Mouse (Mus musculus): ENCODE results near the gene Mthfsd. TPM values are rescaled to one million over a fixed set of nuclear protein-coding genes. Genes with fewer than 3 reads are reported as not detected.

Mthfsd gene
- total RNA-seq, 2 experiments from 2014 or later = 31.8 to 36.9 TPM

DNA sequence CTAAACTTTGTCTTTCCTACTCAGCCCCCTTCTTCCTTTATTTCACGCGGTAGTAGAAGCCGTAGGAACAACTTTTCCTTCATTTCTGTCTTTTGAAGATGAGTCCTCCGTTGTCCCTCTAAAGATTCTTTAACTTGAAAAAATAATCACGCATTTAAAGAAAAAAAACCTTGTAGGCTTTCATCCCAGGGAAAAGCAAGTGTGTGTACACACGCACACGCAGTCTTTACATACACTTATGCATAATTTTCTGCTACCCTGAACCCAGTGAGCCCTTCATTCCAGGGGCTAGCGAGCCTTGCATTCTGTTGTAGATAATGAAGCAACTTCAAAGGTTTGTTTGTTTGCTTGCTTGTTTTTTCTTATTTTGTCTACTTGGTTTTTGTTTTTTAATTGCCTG lies 19.9 kb downstream of the Mthfsd start:
- DNase-seq = no peak

DNA sequence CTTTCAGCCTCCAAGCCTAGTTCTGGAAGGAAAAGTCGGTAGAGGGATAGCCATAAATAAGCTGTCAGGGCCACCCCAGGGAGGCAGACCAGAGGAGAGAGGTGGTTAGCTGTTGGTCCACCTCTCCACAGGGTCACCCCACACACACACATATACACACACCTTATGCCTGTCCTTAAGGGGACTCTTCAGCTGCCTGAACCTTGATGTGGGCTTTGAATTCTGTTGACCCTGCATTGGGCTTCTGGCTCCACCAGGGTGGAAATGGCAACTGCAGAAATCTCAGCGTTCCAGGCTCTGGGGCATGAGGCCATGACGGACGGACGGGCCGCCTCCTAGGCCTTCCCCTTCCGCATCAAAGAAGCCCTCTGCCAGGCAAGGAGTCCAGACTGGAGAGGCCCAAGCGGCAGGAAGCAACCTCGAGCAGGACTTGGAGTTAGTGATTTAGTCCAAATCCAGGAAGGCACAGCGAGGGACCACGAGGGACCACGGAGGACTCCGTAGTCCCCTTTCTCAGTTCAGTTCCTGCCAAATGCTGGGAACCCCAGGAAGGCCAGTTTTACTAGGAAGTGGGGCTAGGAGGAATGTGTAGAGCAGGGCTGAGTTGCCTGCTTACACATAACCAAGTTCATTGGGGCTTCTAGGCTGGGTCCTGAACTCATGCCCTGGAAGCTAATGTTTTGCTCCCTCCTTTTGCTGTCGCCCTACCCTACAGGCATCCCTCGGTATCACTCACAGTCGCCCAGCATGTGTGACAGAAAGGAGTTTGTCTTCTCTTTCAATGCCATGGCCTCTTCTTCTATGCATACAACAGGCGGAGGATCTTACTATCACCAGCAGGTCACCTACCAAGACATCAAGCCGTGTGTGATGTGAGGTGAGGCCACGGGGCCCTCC lies 21.9 kb downstream of the Mthfsd start:
- no peak for DNase-seq

DNA sequence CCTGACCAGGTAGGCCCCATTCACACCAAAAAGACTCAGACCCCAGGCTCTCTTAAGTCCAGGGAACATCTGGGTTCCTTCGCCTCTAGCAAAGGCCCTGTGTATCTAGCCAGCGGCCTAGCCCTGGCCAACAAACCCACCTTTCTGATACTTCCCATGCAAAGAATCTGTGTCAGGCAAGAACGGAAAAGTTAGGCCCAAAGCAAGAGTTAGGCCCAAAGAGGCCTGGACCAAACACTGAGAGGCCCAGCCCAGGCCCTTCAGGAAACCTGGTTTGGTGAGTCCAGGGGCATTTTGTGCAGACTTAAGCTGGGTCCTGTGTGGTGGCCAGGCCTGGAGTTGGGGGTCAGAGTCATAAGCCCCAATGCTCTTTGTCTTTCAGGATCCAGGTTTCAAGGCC lies 22.6 kb downstream of the Mthfsd start:
- no peak for DNase-seq

DNA sequence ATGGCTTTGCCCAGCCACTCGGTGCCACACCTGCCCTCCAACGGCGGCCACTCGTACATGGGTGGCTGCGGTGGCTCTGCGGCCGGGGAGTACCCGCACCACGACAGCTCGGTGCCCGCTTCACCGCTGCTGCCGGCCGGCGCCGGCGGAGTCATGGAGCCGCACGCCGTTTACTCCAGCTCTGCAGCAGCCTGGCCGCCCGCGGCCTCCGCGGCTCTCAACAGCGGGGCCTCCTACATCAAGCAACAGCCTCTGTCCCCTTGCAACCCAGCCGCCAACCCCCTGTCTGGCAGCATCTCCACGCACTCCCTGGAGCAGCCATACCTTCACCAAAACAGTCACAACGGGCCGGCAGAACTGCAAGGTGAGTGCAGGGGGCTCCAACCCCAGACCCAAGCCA lies 23.2 kb downstream of the Mthfsd start:
- no peak for DNase-seq

DNA sequence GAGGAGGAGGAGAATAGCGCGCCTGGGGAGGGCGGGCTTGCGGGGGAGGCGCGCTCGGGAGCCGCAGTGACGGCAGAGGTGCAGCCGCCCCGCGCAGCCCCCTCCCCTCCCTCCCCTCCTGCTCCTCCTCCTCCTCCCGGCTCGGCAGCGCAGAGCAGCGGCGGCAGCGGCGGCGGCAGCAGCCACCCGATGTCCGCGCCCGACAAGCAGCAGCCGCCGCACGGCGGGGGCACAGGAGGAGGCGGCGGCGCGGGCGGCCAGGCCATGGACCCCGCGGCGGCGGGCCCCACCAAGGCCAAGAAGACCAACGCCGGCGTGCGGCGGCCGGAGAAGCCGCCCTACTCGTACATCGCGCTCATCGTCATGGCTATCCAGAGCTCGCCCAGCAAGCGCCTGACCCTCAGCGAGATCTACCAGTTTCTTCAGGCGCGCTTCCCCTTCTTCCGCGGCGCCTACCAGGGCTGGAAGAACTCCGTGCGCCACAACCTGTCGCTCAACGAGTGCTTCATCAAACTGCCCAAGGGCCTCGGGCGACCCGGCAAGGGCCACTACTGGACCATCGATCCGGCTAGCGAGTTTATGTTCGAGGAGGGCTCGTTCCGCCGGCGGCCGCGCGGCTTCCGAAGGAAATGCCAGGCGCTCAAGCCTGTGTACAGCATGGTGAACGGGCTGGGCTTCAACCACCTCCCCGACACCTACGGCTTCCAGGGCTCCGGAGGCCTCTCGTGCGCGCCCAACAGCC lies 23.8 kb downstream of the Mthfsd start, which contains the start of gene Foxf1:
Foxf1 (plus strand) TSS at position 177 of the 742 bp plus-strand sequence.
- no peak for DNase-seq

DNA sequence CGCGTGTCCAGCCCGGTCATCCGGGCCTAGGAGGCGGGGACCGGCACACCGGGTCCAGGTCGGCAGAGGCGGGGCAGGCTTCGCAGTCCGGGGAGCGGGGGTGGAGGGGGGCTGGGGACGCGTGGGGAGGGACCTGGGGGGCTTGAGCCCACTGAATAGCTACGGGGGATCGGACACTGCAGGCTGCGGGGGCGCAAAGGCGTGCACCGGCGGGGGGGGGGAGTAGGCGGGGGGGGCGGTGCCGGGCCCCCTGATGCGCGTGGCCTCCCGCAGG lies 24.3 kb downstream of the Mthfsd start:
- DNase-seq = no peak

DNA sequence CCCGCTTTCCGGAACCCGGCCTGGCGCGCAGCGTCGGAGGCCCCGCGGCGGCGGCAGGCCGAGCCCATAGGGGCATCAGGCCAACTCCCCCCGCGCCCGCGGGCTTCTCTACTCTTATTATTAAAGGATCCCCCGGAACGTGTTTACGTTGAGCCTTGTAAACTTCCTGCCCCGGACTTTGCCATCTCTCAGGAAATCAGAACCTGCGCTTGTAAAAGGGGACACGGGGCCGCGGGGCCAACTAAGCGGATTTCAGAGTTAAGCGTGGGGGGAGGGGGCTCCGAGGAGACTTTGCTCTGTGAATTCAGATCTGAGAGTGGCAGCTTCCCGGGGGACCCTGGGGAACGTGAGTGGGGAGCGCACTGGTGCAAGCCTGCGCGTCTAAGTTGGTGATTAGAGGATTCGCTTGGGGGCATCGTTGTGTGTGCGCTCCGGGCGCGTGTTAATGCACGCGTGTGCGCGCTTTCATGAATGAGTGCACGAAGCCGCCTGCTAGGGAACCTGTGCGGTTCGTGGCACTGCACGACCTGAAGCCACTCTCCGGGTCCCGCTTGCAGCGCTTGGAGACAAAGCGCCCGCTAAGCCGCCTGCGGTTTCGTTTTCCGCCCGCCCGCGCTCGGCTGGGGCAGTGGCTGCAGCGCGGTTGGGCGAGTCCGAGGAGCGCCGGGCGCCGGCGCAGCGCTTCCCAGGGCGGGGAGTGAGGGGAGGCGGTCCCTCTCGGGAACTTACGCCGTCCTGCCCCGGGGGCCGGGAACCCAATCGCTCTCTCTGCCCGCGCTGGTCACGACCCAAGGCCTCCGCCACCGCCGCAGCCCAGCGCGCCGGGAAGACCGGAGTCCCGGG lies 24.9 kb downstream of the Mthfsd start:
- DNase-seq = no peak

DNA sequence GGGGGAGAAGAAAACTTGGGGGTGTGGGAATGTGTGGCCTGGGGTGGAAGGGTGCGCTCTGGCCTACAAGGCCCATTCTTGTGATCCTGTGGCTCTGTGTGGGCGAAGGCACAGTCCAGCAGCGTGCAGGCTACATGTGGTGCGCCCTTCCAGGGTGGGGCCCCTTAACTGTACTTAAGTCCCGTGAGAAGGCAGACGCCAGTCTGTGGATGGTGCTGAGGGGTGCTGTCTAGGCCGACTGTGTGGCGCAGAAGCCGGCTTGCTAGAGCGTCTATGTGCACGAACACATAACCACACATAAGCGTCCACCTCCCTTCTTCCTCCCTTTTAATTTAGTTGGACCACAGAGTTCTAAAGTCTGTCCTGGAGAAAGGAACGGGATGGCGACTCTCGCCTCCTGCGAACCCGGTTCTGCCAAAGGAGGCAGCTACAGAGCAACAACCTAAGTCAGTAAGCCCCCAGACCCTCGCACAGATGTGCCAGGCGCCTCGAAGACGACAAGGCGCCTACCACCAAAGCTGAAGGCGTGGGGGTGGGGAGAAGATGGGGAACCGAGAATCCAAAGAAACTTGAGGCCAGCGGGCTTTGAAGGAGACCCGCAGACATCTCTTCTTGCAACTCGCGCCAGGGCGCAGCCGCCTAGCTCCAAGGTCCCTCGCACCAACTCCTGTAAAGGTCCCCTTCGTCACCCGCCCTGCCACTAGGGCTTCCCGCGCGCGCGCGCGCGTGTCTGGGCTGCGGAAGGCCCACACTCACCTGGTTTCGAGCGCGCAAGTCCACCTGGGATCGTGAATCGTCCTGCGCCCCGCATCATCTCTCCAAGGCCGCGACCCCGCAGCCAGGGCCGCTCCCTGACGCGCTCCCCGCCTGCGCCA lies 25.7 kb downstream of the Mthfsd start:
- no peak for DNase-seq

DNA sequence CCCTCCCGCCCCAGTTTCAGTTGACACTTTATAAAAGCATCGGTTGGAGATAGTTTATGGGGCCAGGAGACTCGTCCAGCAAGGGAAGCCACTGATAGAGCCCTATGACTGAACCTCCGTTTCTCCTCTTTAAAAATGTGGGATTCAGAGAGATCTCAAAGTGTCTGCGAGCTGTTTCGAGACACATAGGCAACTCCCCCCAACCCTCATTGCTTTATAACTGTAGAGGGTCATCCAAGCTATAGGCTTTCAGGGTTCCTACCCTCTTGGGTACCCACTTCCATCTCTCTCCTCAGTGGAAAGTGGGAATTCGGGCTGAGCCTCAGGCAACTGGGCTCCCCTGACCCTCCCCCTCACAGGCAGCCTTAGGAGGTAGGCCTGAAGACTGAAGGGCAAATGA lies 26.8 kb downstream of the Mthfsd start:
- DNase-seq = no peak

DNA sequence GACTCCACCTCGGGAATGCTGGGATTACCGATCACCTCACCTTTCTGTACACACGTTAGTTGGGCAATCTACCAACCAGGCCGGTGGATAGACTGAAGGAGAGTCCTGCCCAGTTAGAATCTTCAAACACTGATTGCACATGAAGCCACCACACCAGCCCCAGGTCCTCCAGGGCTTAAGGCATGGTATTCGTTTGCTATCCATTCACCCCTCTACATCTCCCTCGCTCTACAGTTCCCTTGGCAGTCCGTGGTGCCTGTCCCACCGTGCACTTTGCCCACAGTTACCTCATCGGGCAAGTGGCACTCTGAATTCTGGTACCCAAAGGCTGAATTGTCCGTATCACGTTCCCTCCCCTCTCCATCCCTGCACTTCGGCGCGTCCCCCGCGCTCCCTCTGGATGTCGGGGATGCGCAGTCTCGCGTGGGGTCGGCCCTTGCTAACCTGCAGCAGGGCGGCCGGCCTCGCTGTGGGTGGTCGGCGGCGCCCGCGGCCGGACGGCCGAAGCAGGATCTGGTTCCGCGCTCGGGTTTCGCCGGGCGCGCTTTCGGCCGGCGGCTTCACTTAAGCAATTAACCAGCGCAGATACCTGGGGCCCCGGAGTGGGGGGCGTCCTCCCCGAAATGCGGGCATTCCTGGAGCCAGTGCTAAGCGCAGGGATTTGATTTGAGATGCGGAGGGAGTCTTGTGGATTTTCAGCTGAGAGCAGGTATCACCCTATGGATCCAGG lies 27.7 kb downstream of the Mthfsd start:
- DNase-seq = no peak

DNA sequence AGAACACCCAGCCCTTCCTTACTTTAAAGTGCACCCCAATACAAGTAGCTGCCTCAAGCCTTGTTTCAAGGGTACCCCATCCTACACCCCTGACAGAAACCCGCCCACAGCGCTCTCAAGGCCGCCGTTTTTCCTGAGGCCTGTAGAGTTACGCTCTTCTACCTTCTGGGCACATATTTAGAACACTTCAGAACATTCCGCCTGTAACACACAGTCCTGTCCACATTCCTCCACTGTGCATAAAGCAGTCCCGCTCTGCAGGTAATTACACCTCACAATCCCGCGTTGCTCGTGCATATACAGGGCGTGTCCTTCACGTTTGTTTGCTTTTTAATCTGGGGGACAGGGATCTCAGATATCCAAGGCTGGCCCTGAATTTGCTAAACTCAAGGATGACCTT lies 28.2 kb downstream of the Mthfsd start:
- no peak for DNase-seq

DNA sequence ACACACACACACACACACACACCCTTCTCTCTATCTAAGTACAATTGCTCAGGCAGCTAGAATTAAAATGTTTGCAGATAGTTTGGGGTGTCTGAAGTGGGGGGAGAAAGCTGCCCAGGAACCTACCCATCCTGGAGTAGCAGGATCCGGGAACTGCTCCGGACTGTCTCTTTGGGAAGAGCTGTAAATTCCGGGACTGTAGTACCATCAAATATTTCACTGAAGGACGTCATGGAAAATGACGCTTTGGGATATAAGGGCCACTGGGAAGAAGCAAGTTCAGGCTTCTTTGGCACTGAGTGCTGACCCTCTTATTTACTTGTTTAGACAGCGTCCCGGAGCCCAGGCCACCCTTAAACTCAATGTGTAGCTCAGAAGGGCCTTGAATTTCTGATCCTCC lies 29.0 kb downstream of the Mthfsd start:
- no peak for DNase-seq

DNA sequence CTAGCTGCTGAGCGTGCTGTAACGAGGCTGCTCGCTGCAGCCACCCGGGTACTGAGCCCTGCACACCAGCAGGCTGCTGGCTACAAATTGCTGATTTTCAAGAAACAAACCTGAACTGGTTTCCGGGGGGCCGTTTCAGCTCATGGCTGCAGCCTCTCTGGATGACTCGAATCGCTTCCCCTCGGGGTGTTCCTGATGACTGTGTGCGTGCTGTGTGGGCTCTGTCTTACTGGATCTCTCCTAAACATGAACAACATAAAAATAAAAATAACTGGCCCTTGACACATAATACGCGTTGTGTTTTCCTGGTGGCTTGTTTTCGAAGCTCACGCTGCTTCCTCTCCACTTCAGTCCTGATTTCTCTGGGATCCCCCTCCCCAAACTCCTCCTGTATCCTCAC lies 29.5 kb downstream of the Mthfsd start:
- DNase-seq = no peak

DNA sequence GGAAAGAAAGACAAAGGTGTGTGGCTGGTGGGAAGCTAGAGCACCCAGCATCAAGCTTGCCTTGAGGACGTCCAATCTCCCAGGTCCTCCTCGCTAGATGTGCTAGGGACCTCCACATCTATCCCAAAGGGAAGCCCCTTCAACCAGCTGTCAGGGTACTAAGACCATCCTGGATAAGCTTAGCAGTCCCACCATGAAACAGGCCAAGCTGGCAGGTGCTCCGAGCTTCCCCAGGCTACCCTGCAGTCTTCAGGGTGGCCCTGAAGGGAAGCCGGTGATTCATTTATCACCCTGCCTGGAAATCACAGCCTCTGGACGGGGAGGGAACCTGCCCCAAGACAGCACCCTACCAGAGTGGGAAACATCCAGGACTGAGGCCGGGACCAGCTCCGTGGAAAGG lies 31.6 kb downstream of the Mthfsd start:
- no peak for DNase-seq

DNA sequence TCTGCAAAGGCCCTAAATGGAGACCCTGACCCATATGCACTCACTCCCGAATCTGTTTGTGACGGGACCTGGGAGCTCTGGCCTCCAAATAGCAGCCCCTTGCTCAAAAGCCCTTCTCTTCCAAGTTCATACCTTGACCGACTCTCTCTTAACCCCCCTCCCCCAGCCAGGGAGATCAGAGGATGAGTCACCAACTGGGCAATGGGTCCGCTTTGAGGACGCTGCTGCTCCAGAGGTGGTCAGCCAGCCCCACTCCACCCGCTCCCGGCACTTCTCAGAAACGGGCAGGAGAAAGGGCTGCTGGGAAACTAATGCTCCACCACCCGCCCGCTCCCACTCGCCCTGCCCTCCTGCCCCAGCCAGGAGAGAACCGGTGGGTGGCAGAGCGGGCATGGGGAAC lies 32.3 kb downstream of the Mthfsd start:
- no peak for DNase-seq

DNA sequence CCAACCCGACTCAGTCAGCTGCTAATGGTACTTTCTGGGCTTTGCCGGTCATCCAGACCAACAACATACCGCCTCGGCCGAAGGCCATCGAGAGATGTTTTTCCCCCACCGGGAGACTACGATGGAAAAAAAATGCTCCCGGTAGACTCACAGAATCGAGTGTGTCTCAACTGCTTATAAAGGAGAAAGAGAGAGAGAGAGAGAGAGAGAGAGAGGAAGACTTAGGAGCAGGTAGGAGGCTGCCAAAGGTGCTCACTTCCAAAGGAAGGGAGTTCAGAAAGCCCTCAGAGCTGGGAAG lies 33.4 kb downstream of the Mthfsd start:
- DNase-seq = no peak

DNA sequence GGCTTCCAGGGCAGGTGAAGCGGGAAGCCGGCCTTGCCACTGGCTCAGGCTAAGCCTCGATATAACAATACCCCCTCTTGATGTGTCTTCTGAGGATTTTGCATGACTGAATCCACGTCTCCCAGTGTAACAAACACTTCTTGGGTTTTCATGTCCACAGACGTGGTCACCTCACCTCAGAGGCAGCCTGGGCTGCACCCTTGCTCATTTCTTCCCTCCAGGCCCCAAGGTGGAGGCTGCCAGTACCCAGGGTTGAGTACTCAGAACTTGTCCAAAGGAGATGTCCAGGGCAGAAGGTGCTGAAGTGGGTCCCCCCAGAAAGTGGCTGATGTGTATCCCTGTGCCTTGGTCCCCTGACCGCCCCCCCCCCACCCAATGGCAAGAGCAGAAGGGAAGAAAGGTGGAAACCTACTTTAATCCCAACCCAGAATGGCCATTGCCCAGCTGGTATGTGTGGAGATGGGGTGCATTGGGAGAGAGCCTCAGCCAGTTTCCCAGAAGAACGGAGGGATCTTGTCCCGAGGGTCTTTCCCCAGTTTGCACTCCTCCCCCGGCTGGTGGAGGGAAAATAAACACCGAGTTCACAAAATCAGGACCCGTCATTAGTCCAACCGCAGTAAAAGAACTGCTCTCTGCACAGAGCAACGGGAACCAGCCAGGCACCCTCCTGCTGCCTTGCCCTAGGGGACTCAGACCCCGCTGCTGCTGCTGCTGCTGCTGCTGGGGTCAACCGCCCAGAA lies 33.9 kb downstream of the Mthfsd start:
- no peak for DNase-seq

DNA sequence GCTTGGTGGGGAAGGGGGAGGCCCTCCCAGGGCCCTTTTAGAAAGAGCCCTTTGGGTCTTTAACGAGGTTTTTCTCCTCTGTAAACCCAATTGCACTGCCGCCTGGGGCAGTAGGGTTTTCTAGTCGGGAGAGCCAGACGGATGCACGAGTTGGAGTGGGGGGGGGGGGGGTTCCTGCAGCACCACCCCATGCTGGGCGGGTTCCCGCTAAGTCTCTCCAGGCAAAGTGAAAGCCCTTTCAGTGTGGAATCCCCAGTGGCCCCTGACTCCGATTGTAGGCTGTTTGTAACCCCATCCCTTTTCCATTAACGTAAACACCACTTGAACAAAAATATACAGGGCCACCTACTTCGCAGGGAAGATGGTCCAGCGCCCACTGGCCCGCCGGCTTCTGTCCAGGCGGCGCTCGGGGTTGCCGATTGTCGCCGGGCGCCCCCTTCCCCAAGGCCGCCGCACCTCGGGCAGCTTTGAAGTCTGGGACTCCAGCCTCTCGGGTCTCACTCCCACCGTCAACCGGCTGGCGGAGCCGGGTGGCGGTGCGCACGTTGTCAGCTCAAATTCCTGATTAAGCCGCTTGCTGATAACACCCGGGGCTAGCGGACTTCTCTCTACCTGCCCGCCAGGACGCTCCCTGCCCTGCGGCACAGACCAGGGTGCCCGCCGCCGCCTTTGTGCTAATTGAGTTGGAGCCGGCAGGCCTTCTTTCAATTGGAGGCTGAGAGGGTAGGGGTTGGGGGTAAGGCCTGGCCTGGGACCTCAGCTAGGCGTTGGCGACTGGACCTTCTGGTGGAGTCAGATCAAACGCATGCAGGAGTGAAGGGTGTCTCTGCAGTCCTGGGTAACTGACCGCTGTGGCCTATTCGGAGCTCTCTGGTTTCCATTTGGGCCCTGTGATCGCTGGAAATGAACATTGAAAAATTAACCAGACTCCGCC lies 34.8 kb downstream of the Mthfsd start:
- DNase-seq = no peak

DNA sequence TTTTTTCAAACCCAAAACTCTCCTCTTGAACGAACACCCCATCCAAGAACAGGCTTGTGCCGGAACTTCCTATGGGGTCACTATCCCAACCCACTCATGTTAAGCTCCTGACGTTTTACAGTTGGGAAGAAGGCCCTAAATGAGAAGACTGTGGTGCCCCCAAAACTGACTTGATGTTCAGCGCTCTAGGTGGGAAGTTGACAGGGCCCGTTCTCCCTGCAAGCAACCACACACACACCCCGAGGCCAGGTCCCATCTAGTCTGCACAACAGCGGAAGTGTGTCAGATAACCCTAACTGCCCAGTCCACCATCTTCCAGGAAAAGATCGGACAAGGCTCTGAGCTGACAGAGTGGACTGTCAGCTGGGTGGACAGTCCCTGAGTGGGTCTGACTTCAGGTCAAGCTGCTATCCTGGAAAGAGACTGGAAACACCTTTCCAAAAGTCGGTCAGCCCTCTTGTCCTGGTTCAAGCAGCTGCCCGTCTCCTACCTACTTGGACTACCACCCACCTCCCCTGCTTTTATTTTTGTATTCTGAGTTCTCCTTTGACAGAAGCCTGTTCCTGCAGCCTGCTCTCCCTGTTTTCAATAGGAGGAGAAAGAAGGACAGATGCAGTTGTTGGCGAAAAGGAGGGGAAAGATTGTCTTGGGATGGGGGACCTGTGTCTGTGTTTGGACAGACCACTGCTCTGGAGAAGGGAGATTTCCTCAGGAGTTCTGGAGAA lies 35.6 kb downstream of the Mthfsd start:
- no peak for DNase-seq
